Mouse (Mus musculus): ENCODE measurements around the gene Cep41.

The Cep41 gene

GRCm38 (mm10) chr6:30693350-30693991 lies at the start of gene Cep41:
Gene Cep41, minus strand, starts transcription at chr6:30693749.
- DNase-seq (ENCODE audit: low read depth, low spot score): peak; percentile 93

- DNase-seq (ENCODE audit: low read depth, low spot score): peak; percentile 31
Measured at GRCm38 (mm10) chr6:30739177-30739747, 45.7 kb upstream of the Cep41 start.

GRCm38 (mm10) chr6:30738464-30739006 lies 45.0 kb upstream of the Cep41 start:
- DNase-seq (ENCODE audit: low read depth, low spot score): no peak

- DNase-seq (ENCODE audit: low read depth, low spot score): peak; percentile 30
Measured at GRCm38 (mm10) chr6:30737548-30738463, 44.3 kb upstream of the Cep41 start.

- DNase-seq (ENCODE audit: low read depth, low spot score): no peak
Measured at GRCm38 (mm10) chr6:30736864-30737547, 43.5 kb upstream of the Cep41 start.

GRCm38 (mm10) chr6:30736372-30736762 lies 42.8 kb upstream of the Cep41 start:
- DNase-seq (ENCODE audit: low read depth, low spot score): no peak

- no peak for DNase-seq (ENCODE audit: low read depth, low spot score)
Measured at GRCm38 (mm10) chr6:30735728-30736371, 42.3 kb upstream of the Cep41 start.

- DNase-seq (ENCODE audit: low read depth, low spot score): peak; percentile 17
Measured at GRCm38 (mm10) chr6:30734988-30735727, 41.6 kb upstream of the Cep41 start.

- DNase-seq (ENCODE audit: low read depth, low spot score): no peak
Measured at GRCm38 (mm10) chr6:30734465-30734864, 40.9 kb upstream of the Cep41 start.

- DNase-seq (ENCODE audit: low read depth, low spot score): no peak
Measured at GRCm38 (mm10) chr6:30732571-30733130, 39.1 kb upstream of the Cep41 start.

GRCm38 (mm10) chr6:30730301-30730971 lies 36.9 kb upstream of the Cep41 start:
- DNase-seq (ENCODE audit: low read depth, low spot score): no peak

GRCm38 (mm10) chr6:30723331-30723730 lies 29.8 kb upstream of the Cep41 start, which contains the start of gene Mest:
Gene Mest, plus strand, starts transcription at chr6:30723547.
- no peak for DNase-seq (ENCODE audit: low read depth, low spot score)

- no peak for DNase-seq (ENCODE audit: low read depth, low spot score)
Measured at GRCm38 (mm10) chr6:30722385-30723164, 29.0 kb upstream of the Cep41 start.

- no peak for DNase-seq (ENCODE audit: low read depth, low spot score)
Measured at GRCm38 (mm10) chr6:30716796-30717195, 23.2 kb upstream of the Cep41 start.

GRCm38 (mm10) chr6:30714891-30715471 lies 21.4 kb upstream of the Cep41 start:
- no peak for DNase-seq (ENCODE audit: low read depth, low spot score)

GRCm38 (mm10) chr6:30713896-30714295 lies 20.3 kb upstream of the Cep41 start:
- no peak for DNase-seq (ENCODE audit: low read depth, low spot score)

- no peak for DNase-seq (ENCODE audit: low read depth, low spot score)
Measured at GRCm38 (mm10) chr6:30713455-30713854, 19.9 kb upstream of the Cep41 start.

- no peak for DNase-seq (ENCODE audit: low read depth, low spot score)
Measured at GRCm38 (mm10) chr6:30712484-30712883, 18.9 kb upstream of the Cep41 start.
